Mouse (Mus musculus) CD4-positive helper T cell, adult 2 months (primary cell): ENCODE results near the gene Hnrnph3.
A peak's percentile ranks its signal among the peaks of the same experiment; 100 is the strongest.

Source experiments
- DNase-seq: peaks from one replicate; pipeline ENCODE4 v3.0.0-alpha.2; 2012; ENCODE audit warnings: low read depth, missing footprints, low spot score

Hnrnph3 gene

DNA sequence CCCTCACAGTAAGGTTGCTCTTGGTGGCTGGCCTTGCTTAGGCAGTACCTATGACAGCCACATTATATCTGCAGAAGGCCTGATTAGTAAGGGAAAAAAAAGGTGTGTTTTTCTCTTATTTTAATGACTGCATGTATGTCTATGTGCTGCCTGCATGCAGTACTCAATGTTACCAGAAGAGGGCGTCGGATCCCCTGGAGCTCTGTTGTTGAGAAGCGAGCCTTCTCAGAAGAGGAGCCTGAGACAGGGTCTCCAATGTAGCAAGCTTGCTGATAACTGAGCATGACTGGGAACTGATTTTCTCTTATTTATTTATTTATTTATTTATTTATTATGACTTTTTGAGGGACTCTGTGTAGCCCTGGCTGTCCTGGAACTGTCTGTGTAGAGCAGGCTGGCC lies 36.7 kb downstream of the Hnrnph3 start:
- peak; percentile 51 for DNase-seq

DNA sequence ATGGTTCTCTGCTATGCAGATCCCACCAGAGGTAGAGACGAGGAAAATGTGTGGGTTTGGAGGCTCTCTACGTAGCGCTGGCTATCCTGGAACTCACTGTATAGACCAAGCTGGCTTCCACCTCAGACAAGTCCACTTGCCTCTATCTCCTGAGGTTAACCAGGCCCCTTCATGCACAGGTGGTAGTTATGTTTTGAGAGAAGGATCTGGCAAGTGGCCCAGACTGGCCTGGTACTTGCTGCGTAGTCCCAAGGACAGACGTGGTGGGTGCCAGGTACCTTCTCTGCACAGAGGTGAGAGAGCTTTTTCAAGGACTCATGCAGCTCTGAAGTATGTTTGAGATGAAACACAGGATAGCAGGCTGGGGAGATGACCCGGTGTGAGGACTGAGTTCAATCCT lies 39.5 kb downstream of the Hnrnph3 start:
- DNase-seq, result no peak

DNA sequence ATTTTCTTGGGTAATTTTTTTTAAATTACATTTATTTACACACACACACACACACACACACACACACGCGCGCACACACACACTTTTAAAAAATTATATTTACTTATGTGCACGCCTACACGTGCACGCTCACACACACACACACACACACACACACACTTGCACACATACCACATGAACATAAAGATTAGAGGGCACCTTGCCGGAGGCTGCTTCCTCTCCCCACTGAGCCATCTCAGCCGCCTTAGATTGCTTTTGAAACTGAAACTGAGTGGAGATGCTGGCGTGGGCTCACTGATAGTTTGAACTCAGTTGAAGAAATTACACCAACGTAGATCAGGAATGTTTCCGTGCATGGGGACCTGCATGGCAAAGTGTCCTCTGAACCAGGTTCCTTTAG lies 39.9 kb downstream of the Hnrnph3 start:
- DNase-seq, result peak; percentile 91

DNA sequence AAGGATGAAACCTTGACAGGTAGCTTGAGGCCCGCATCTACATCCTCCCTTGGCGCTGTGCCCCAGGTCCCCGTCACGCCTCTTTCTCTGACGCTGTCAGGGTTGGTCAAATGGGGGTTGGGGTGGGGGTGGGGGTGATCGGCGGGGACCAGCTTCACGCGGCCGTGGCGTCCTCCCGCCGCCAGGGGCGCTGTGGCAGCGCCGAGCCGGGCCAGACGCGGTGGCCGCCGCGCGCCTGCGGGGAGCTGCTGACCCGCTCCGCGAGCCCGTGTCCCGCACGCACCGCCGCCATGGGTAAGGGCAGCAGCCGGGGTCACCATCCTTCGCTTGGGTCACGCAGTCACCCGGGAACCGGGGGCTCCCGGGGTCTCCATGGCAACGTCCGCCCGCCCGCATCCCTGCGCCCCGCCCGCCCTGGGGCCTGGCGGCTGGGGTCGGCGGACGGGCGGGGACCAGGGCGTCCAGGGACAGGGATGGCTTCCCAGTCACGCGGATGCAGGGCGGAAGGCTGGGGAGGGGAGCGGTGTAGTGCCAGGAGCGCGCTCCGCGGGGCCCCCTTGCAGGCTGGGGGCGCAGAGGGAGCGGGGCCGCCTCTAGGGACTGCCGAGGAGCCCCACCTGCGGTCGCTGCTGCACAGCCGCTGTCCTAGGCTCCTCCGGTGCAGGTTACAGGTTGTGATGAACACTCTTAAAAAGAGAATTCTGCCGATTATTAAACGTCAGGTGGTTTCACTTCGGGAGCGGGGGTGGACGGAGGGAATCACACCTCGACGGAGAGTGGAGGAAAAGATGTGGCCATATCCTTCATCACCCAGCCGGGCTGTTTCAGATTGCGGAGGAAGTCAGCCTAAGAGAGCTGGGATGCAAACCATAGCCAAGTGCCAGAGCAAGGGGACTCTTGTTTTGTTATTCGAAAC lies 43.7 kb downstream of the Hnrnph3 start, which contains the start of gene Rufy2:
Rufy2 (plus strand) TSS at position 185 of the 916 bp plus-strand sequence.
- peak; percentile 92 for DNase-seq

DNA sequence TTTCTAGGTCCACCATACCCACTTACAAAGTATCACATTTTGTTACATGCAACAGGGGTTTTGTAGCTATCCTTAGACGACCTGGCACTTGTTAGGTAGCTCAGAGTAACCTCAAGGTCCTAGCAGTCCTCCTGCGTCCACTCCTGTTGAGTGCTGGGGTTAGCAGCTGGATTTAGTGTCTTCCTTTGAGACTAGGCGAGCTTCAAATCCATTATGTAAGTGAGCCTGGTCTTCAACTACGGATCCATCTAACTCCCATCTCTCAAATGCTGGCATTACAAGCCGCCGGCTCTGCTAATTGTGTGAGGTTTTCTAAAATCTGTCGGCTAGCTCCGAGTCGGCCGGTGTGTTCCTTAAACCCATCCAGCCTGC lies 44.4 kb downstream of the Hnrnph3 start:
- no peak for DNase-seq

DNA sequence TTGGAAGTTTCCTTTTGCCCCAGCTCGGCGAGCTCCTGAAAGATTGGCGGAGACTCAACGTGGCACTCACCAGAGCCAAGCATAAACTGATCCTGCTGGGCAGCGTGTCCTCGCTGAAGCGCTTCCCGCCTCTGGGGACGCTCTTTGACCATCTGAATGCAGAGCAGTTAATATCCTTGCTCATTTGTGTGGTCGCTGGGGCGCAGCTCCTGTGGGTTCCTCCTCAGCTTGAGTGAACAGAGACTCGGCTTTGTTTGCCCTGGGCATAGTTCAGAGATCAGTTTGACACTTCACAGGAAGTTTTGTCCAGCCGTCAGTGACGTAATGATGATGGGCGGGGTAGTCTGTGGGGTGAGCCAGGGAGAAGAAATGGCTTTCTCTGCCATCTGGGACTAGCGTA lies 52.2 kb downstream of the Hnrnph3 start:
- no peak for DNase-seq

DNA sequence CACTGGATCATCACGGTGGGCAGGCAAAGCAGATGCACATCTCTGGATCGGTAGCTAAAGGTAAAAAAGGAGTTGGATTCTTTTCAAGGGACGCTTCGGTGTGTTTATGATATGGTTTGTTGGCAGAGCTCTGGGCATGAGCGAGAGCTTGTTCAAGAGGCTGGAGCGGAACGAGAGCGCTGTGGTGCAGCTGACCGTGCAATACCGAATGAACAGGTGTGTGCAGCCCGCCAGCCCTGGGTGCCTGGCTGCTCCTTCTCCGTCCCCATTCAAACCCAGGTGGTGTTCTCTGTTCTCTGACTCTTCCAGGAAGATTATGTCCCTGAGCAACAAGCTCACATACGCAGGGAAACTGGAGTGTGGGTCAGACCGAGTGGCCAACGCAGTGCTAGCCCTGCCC lies 57.7 kb downstream of the Hnrnph3 start:
- DNase-seq, result no peak

DNA sequence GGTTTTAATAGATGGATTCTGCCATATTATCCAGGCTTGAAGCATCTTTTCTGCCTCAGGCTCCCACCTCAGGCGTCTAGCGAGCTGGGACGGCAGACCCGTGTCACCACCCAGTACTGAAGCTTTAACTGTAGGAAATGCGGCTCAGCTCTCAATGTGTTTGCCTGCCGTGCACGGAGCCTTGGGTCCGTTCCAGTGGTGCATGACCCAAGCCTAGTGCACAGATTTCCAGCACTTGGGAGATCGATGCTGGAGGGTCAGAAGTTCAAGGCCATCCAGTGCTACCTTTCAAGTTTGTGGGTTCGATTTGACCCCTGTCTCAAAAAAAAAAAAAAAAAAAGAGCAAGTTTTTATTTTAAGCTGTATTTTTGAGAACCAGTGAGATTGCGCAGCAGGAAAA lies 58.2 kb downstream of the Hnrnph3 start:
- DNase-seq, result no peak
